Mouse (Mus musculus): Measurements from ENCODE around the gene Stard5.

Gene Stard5

DNA sequence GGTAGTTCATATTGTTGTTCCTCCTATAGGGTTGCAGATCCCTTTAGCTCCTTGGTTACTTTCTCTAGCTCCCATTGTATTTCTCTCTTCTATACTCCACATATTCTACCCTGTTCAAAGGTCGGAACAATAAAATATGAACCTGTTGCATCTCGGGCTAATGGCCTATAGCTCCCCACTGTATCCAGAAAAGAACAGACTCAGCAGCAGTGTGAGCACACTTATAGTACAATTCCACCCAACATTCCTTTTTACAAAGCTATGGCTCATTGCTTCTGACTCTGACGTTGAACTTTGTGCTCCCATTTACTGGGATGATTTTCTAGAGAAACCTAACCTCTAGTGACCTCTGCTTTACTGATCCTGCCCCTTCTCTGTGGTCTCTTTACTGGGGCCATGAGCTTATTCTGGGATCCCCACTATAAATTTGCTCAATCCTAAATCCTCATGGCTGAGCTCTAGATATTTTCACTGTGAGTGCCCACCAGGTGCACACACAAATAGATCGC is 34.4 kb downstream of the Stard5 start:
- no peak for DNase-seq (ENCODE audit: low read depth)

DNA sequence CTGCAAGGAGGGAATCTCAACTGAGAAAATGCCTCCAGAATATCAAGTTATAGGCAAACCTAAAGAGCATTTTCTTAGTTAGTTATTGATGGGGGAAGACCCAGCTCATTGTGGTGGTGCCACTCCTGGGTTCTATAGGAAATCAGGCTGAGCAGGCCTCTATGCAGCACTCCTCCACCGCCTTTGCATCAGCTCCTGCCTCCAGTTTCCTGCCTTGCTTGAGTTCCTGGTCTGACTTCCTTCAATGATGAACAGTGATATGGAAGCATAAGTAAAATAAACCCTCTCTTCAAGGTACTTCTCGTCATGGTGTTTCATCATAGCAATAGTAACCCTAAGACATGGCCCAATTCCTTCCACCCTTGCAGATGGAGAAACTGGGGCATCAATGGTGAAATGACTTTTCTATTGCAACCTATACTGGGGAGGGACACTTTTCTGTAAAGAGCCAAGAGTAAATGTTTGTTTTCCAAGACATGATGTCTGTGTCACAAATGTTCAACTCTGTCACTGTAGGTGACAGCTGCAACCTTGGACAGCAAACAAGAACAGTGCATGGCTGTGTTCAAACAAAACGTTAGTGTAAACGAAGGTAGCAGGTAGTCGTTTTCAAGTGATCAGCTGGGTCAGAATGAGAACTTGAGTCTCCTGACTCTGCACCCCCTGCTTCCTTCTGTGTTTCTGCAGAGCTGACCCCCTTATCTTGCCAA is 36.3 kb downstream of the Stard5 start:
- no peak for DNase-seq (ENCODE audit: low read depth)

DNA sequence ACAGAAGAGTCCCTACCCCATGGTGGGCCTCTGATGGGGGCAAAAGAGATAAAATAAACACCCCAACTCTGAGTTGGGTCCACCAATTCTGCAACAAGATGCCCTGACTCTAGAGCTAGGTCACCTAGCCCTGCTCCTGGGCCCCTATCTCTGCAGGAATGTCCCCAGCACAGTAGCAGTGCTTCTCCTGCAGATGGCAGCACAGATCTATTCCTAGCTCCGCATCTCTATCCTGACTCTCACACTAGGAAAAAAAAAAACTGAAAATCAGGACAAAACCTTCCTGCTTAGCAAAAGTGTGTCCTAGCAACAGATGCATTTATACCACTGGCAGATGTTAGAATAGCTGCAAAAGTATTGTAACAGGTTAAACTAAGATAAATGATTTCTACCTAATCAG is 37.0 kb downstream of the Stard5 start:
- DNase-seq (ENCODE audit: low read depth) = peak; percentile 42

DNA sequence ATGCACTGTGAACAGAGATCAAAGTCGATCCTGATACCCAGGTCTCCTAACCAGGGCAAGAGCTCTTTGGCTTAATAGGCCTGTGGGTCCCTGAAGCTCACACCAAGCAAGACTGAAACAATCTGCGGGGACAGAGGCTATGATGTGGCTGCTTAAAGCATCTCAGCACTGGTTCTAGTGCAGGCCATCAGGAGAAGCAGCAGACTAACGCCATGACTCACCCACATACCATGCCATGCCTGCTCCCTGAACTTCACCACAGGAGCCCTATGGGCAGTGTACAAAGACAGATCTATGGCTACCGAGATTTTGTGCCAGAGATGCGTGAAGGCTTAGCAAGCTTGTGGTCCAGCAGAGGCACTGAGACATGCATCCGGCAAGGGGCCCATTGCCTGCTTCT is 39.8 kb downstream of the Stard5 start:
- no peak for DNase-seq (ENCODE audit: low read depth)

DNA sequence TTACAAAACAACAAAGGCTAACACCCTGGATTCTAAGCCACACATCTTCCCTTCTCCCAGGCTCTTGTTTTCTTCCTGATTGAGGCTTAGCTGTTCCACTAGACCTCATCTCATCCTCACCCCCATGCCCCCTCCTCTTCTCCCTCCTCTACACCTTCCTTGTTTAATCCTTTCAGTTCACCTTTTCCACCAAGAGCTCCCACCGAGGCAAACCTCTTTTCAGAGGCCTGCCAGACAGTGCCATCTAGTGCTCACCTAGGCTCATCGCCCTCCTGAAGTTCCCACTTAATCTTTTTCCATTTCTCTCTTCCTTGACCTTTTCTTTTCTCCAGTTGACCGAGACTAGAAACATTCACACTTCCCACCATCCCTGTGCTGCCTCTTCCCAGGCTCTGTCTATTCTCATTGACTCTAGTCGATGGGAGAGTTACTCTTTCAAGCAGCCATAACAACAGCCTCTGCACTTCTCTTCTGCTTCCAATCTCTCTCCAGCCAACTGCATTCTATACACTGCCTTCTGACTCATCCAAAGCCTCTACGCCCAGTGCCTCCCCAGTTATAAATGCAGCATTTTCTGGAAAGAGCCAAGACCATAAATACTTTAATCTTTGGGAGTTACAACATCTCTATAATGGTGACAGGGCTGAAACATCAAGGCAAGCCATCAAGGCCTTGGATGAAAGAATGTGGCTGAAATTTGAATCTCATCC is 43.9 kb downstream of the Stard5 start:
- DNase-seq (ENCODE audit: low read depth) = peak; percentile 46

DNA sequence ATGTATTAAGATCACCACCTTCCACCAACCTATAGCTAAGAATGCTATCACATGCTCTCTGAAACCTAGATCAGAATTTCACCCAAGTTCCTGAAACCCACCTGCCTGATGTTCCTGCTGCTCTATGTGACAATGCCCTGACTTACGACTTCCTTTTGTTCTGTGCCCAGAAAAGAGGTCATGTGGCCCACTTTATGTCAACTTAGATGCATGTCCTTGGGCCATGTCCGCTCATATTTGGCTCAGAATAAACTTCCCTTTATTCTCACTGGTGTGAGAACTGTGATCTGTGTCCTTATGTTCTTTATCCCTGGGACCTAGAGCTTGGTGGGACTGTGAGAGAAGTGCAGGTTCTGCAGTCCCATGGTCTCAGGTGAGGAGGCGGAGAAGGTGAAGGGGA is 45.5 kb downstream of the Stard5 start:
- no peak for DNase-seq (ENCODE audit: low read depth)

DNA sequence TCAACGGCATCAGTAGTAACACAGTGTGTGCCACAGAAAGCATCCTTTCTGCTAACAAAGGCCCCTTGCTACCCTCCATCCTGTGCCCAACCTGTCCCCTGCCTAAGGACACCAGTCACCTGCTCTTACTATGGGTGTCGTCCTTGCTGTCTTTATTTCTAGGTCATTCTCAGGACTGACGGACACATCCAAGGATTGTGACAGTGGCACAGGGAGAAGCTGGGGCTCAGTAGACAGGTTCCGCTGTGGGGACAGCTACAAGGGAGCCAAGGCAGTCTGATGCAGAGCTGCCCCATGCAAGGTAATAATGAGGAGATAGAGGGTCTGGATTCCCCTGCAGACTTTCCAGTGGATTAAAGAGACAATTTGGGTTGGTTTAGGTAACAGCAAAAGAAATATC is 46.7 kb downstream of the Stard5 start:
- no peak for DNase-seq (ENCODE audit: low read depth)

DNA sequence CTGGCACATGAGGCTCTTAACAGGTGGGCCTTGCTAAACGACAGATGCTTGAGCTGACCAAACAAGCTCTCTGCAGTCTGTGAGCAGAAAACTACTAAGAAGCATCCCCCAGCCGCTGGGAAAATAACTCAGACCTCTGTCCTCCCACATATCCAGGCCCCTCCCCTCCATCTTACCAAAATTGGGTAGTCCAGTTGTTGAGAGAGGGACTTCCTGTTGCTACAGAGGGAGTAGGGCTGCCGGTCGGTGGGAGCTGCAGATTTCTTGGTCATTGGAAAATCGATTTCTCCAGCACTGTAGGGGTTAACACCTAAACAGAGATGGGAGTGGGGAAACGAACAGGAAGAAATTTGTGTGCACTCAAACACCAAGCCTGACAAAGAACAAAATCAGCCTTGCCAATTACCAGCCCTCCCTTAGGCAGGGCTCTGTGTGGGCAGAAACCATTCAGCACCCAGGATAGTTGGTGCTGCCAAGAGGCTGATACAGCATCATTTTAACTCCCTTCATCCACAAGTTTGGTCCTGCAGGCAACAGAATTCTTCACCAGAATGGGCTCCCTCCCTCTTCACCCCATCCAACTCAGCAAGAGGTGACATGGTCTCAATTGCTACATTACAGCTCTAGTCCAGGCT is 51.0 kb downstream of the Stard5 start:
- no peak for DNase-seq (ENCODE audit: low read depth)

DNA sequence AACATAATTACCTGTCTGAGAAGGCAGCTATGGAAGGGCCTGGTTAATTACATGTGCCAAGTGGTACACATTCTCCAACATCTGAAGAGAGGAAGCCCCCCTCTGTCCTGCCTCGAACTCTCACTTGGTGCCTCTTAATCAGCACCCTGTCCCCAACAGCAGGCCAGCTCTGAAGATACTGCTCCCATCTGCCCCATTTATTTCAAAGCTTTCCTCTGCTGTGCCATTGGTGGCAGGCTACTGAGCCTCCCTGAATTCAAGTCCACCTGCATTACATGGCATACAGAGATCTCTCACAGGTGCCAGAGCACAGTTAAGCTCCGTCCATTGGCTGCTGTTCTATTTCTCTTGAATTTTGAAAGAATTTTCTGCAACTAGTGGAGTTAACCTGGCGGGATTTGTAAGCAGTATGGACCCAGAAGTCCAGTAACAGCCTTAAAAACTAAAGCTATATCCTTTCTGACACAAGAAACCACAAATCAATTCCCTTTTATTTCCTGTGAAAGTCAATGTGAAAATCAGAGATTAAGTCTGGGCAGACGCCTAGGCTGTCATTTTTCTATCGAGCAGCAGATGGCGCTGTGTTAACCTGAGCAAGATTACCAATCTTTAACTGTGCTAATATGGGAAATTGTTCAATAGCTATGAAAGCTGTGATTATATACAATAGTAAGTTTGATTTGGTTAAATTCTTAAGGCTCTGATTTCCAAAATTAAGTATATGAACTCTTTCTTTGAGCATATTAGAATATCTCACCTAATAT is 63.9 kb downstream of the Stard5 start:
- DNase-seq (ENCODE audit: low read depth) = peak; percentile 37

DNA sequence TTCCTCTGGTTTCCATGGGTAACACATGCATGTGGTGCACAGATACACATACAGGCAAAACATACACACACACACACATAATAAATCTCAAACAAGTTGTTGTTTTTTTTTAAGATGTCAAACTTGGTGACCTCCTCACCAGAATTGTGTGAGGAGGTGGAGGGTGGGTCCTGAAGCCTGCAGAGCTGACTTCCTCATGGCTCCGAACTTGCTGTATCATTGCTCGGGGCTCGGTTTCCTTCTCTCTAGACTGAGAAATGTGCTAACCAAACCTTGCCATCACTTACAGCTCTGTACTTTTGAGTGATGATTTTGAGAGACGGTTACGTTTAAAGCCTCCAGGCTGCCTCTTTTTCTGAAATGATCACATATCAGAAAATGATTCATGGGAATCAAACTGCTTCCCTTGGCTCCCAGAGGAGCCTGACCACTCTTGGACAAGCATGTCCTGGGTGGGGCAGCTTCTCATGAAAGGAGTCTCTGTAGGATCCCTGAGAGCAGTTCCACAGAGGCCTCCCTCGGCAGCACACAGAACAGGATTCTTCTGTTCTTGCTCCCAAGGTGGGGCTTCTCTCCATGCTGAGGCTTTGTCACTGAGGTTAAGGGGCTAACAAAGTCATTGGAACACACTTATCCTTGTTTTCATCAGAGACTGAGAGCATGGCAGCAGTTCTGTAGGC is 67.4 kb downstream of the Stard5 start:
- DNase-seq (ENCODE audit: low read depth) = peak; percentile 12

Measured in 416B (cell line).